Comparison of ENCODE assay signal across 26 mouse cellular contexts in the genomic region with DNA sequence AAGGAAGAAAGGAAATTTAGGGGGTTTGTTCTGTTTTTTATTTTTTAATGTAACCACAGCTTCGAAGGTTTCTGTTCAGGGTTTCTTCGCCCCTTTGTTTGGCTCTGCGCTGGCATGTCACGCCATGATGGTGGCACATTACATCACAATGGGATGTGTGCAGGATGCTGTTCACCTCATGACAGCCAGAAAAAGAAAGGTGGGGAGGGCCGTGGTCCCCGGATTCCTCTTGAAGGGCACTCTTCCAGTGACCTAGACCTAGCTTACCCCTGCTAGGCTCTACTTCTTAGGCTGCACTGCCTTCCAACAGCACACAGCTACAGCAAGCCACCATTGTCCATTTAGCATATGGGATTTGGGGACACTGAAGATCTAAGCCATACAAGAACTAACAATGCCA. TPM values are rescaled to one million over a fixed set of nuclear protein-coding genes. Genes with fewer than 3 reads are reported as not detected.
DNase-seq lines count a peak whose midpoint lies in the region; TF ChIP-seq lines count a peak whose summit lies in the region.
"Had no signal": no experiment of that assay in that cellular context is flagged by ENCODE, and none has a peak within 500 bp of the region (broad histone marks: within the 10 kb centered on the region; RNA-seq: fewer than 3 reads in every experiment).

No protein-coding gene starts in this region.

- 0 out of 2 replicates have a peak, but pooled peaks have one; percentile 14 for TF ChIP-seq EP300 in ES-Bruce4 (IDR thresholded peaks at IDR 0.05; ENCODE audit: insufficient read depth, low read depth, low read length)

- peak; percentile 65 for DNase-seq in heart, adult 11 months
- DNase-seq in heart, postnatal 36 days, result no peak
- peak; percentile 38 for DNase-seq in R1 (ENCODE audit: low read depth, low spot score)
- no peak for DNase-seq in cerebellum, adult 2 months
- DNase-seq in lung, postnatal 36 days, result no peak
- DNase-seq: adrenal gland, adult 8-10 months; adrenal gland, postnatal 14 days; adrenal gland, postnatal 36 days; B cell, adult 2 months; cerebellum, adult 11-12 months; cerebellum, adult 8-10 months; cerebellum, adult 9-11 months; cerebellum, postnatal 25 days; forebrain, postnatal 0 days had no signal

- no peak overlapping the region for H3K4me3 ChIP-seq in ES-Bruce4 (ENCODE audit: low read depth, low read length)
- no peak overlapping the region for H3K4me3 ChIP-seq in cerebellum, adult 2 months (replicated peaks; ENCODE audit: insufficient read depth, low read depth, low read length)
- H3K4me3 ChIP-seq: embryonic facial prominence, embryonic 10.5 days; embryonic facial prominence, embryonic 12.5 days; forebrain, embryonic 13.5 days; forebrain, embryonic 15.5 days had no signal

- no peak overlapping the region for H3K27ac ChIP-seq in ES-Bruce4 (ENCODE audit: insufficient read depth, low read length)
- no peak overlapping the region for H3K27ac ChIP-seq in cerebellum, adult 2 months (ENCODE audit: insufficient read depth, low read length)
- H3K27ac ChIP-seq: embryonic facial prominence, embryonic 10.5 days; embryonic facial prominence, embryonic 12.5 days; forebrain, embryonic 13.5 days; forebrain, embryonic 15.5 days had no signal

- intact Hi-C loops in heart, postnatal 36 days (cut with DNase I), result no loop called here

- TF ChIP-seq CTCF in ES-Bruce4 (IDR thresholded peaks at IDR 0.05; ENCODE audit: low read depth, low read length), result no peak
- TF ChIP-seq CTCF in cerebellum, adult 2 months (IDR thresholded peaks at IDR 0.05; ENCODE audit: borderline replicate concordance, insufficient read depth, low read depth, low read length), result no peak

- no peak for TF ChIP-seq POLR2A in ES-Bruce4 (IDR thresholded peaks at IDR 0.05; ENCODE audit: insufficient read depth, low read length)
- TF ChIP-seq POLR2A in cerebellum, adult 2 months (IDR thresholded peaks at IDR 0.05; ENCODE audit: borderline replicate concordance, insufficient read depth, low read length), result no peak

- 77% methylated on average over 6 of the region's 6 CpGs for WGBS in cerebellum, adult 2 months

- H3K9me3 ChIP-seq in ES-Bruce4 (replicated peaks; ENCODE audit: control insufficient read depth, insufficient read depth, low read length, poor library complexity, severe bottlenecking), result no peaks in the 10 kb centered on the region
- H3K9me3 ChIP-seq: embryonic facial prominence, embryonic 10.5 days; embryonic facial prominence, embryonic 12.5 days; forebrain, embryonic 13.5 days; forebrain, embryonic 15.5 days; G1E had no signal

- H3K9ac ChIP-seq in ES-Bruce4 (ENCODE audit: low read depth, poor library complexity, severe bottlenecking), result no peak overlapping the region
- H3K9ac ChIP-seq: embryonic facial prominence, embryonic 12.5 days; forebrain, embryonic 13.5 days; forebrain, embryonic 15.5 days; forebrain, postnatal 0 days had no signal

- peaks cover 1% of the 10 kb centered on the region for H3K4me1 ChIP-seq in ES-Bruce4 (ENCODE audit: control insufficient read depth, insufficient read depth, low read length)
- H3K4me1 ChIP-seq in cerebellum, adult 2 months (ENCODE audit: control insufficient read depth, insufficient read depth, low read length), result no peaks in the 10 kb centered on the region
- H3K4me1 ChIP-seq: embryonic facial prominence, embryonic 12.5 days; forebrain, embryonic 13.5 days; forebrain, embryonic 15.5 days had no signal

- H3K27me3 ChIP-seq in ES-Bruce4 (ENCODE audit: control insufficient read depth, insufficient read depth, low read length, poor library complexity, severe bottlenecking), result no peaks in the 10 kb centered on the region
- no peaks in the 10 kb centered on the region; the same call in 1 of the 2 replicates for H3K27me3 ChIP-seq in cerebellum, adult 2 months (ENCODE audit: control insufficient read depth, insufficient read depth, low read length)
- H3K27me3 ChIP-seq: CH12.LX; embryonic facial prominence, embryonic 12.5 days; forebrain, embryonic 13.5 days; forebrain, embryonic 15.5 days; Patski had no signal

- H3K36me3 ChIP-seq in ES-Bruce4 (ENCODE audit: control insufficient read depth, insufficient read depth, low read length, poor library complexity, severe bottlenecking), result no peaks in the 10 kb centered on the region
- H3K36me3 ChIP-seq: forebrain, embryonic 15.5 days had no signal

RNA-seq across cellular contexts. Expression of a gene that starts 19.9 kb away (rescaled TPM):
- total RNA-seq in heart, postnatal 36 days (2021), result 100 to 1,000 TPM; 113 to 116 TPM
- 3.5 and 4.3 TPM in 2 replicates for polyA plus RNA-seq in ES-Bruce4 (2011; ENCODE audit: insufficient read depth, insufficient read length, low read depth, missing spikeins)
- 9.1 and 10.4 TPM in 2 replicates for polyA plus RNA-seq in cerebellum, adult 2 months (2012; rRNA removed)

RNA-seq across cellular contexts. Expression of a gene that starts 34.3 kb away (rescaled TPM):
- under 1 TPM in 1 of 2 experiments, not detected in 1; 0.47 TPM for total RNA-seq in heart, postnatal 36 days (2021)
- 1.6 TPM in 1 of 2 replicates, not detected in the other for polyA plus RNA-seq in ES-Bruce4 (2011; ENCODE audit: insufficient read depth, insufficient read length, low read depth, missing spikeins)
- not detected in 2 replicates for polyA plus RNA-seq in cerebellum, adult 2 months (2012; rRNA removed)
- total RNA-seq: adrenal gland, adult 18-20 months; adrenal gland, postnatal 36 days; CH12.LX; forebrain, postnatal 0 days had no signal
- polyA plus RNA-seq: CD4-positive, CD25-positive, alpha-beta regulatory T cell, adult 4 months; cortical plate, adult 2 months; embryonic facial prominence, embryonic 10.5 days; embryonic facial prominence, embryonic 12.5 days; embryonic facial prominence, embryonic 14.5 days; forebrain, embryonic 13.5 days; forebrain, embryonic 15.5 days; forebrain, postnatal 0 days; G1E had no signal

RNA-seq across cellular contexts. Expression of a gene that starts 53.2 kb away (rescaled TPM):
- 10 to 100 TPM; 39.7 to 40.4 TPM for total RNA-seq in heart, postnatal 36 days (2021)
- polyA plus RNA-seq in ES-Bruce4 (2011; ENCODE audit: insufficient read depth, insufficient read length, low read depth, missing spikeins), result 13.4 and 19.6 TPM in 2 replicates
- polyA plus RNA-seq in cerebellum, adult 2 months (2012; rRNA removed), result 33.9 and 35.5 TPM in 2 replicates

RNA-seq across cellular contexts. Expression of a gene that starts 59.2 kb away (rescaled TPM):
- total RNA-seq in heart, postnatal 36 days (2021), result 10 to 100 TPM; 31.5 to 32.6 TPM
- polyA plus RNA-seq in ES-Bruce4 (2011; ENCODE audit: insufficient read depth, insufficient read length, low read depth, missing spikeins), result 31.3 and 35.3 TPM in 2 replicates
- 31.7 and 32.2 TPM in 2 replicates for polyA plus RNA-seq in cerebellum, adult 2 months (2012; rRNA removed)

Comparison
In these comparisons a context has a peak if more than half of its experiments do, and no peak if none do; other contexts are left out.
1. DNase-seq: peak in heart, adult 11 months (single experiment) and R1 (single experiment); none in heart, postnatal 36 days (0 of 2), cerebellum, adult 2 months (0 of 2) and lung, postnatal 36 days (single experiment).